Mouse (Mus musculus) 3134 (cell line): ENCODE measurements around the gene 4930558K02Rik.
A peak's percentile ranks its signal among the peaks of the same experiment; 100 is the strongest.

ENCODE experiments used
- DNase-seq: peaks from one replicate; pipeline ENCODE4 v3.0.0-alpha.2; 2011; ENCODE audit warnings: low spot score; ENCODE audit not compliant: insufficient read length; ENCODE audit errors: extremely low read depth

4930558K02Rik gene

DNA sequence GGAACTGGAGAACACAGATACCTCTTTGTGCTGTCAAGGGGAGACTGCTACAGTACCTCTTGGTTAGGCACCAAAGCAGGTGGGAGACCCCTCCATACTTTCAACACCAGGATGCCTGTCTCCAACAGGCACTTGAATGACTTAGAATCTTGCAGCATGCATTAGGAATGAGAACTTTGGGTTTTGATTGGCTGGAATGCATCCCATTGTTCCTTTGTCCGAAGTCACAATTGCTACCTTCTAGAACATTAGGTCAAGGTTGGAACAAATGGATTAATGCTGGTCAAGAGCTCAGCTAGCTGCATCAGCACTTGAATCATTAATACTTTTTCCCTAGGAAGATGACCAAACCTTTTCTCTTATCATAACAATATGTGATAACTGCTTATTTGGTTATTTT lies at the start of gene 4930558K02Rik:
Gene 4930558K02Rik, minus strand, starts transcription at position 101 of the 400 bp plus-strand sequence.
- no peak for DNase-seq

DNA sequence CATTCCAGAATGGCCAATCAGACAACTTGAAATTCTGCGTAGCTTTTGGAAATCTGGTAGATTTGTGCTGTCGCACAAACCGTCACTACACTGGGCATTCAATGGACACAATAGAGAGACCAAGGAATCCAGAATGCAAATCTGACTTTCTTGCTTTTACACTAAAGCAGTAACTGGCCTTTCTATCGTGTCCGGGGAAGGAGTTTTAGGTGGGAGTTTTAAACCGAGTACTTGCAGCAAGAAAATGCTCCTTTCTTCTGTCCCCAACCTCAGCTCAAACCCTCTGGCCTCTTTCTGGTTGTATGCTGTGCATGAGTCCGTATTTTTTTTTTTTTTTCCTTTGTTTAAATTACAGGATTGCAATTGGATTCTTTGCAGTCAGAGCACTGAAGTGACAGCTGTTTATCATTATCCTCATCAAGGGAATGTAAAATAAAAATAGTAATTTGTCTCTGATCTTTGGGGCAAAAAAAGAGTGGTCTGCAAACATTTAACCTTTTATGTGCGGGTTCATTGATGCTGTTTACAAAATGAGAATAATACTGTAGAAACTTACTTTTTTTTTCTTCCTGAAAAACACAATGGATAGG lies 44.3 kb upstream of the 4930558K02Rik start:
- DNase-seq = no peak

DNA sequence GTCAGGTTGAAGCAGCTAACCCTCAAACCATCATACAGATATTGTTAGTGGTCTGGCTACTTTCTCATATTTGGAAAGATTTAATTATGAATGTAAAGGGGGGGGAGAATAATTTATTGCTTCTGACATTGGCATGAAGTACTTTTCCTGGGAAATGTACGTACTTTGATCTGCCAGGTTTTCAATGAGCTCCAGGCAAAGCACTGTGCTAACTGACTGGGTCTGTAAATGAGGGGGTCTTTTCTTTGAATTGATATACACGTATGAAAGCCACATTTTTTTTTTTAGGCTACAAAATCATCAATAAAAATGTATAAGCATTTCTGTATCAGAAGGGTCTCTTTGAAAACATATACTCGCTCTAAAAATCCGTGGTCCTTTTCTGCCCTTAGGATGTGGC lies 41.3 kb upstream of the 4930558K02Rik start:
- DNase-seq = no peak

DNA sequence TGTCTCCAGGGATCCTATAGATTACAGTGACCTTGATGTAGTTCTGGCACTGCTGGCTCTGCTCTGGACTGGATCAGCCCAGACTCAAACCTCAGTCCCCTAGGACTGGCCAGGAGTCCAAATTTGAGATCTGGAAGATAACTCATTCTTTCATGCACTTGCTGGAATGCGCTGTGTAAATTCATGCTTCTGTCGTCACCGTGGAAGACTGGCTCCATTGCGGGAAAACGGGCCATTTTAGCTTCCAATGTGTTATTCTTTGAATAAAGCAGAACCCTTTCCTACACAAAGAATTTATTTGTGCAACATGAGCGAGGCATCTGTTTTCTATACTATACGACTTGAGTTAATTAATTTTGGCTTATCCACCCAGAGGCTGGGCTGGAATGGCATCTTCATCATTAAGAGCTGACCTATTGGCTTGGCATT lies 40.9 kb upstream of the 4930558K02Rik start:
- no peak for DNase-seq

DNA sequence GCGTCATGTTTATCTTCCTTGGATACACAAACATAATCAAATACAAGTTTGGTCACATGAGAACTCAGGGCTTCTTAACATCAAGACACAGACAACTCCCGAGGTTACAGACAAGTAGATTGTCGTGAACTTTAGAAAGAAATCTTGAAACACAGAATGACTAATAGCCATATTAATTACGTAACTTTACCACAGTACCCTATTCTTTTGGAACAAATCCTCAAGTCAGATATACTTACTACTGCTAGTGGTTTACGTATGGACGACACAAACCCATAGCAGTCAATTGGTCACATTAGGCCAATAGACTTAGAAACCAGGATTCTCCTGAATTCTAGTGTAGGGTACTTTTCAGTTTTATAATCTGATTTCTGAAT lies 39.2 kb upstream of the 4930558K02Rik start:
- DNase-seq = no peak

DNA sequence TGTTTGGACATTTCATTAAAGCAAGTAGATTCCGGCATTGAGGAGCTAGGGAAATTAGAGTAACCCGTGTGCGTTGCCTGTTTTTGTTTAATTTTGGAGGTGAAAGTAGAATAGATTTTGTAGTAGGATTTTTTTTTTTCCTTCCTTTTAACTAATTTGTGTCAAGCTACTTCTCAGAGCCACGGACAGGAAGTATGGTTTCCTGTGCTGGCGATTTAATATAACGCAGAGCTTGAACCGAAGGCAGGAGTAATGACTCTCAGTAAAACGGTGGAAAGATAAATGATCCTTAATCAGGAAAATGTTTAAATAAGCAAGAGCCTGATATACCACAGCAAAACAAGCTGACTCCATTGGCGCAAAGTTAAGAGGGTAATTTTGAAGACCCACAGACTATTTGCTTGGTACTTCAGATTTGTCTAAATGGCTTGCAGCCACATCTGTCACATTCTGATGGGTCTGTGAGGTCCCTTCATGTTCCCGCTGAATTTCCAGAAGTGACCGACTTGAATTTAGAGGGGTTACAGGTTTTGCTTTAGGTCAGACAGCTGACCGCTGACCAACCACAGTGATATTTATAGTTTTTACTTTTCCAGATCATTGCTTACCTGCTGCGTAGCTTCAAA lies 38.7 kb upstream of the 4930558K02Rik start:
- DNase-seq = no peak

DNA sequence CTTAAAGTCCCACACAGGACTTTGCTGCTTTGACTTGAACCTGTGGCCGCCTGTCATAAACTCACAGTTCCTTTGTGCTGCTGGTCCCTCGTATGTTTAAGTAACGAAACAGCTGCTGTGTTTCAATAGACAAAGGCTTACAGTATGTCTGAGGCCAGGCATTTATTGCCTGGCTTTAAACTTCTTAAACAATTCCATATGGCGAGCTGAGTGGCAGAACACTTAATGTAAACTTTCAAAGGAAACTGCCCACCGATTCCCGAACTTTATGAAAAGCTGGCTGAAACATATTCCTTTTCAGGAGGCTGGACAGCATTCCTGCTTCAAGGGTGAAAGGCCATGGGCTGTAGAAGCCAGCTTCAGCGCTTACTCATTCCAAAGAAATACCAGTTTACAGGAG lies 37.5 kb upstream of the 4930558K02Rik start:
- DNase-seq = no peak

DNA sequence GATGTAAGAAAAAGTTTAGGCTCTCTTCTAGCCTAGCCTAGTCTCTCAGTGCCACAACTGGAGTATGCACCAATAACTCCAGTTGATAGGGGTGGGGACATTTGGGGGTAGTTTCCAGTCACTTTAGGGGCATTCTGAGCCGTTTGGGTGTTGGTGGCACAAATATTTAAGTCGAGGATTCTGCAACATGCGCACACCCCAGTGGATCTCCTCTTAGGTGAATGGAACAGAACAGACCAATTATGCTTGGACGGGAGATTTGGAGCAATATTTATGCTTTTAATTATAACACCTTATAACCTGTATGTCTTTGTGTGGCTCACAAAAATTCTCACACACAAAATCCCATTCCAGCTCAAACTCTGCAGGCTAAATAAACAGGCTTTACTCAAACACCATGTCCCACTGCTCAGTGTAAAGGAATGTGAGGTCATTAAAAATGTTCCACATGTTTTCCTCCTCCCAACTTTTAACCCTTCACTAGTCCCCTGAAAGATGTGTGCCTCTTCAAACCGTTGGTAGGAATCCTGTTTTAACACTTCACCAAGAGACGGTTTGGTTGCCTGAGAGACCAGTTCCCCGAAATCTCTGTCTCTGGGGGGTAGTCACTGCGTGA lies 35.9 kb upstream of the 4930558K02Rik start:
- no peak for DNase-seq

DNA sequence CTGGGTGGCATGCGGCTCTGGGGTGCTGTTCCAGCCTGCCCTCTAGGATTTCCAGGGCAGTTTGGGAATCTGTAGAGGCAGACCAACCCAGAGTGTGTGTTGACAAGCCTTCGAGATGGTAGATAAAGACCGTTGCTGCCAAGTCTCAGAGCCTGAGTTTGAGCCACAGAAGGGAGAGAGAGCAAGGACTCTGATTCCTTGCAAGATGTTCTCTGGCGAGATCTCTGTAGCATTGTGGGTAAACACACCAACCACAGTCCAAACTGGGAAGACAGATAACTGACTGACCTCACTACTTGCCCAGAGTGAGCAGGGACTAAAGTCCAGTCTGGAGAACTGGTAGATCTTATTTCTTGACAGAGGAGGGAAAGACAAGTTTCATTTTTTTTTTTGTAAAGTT lies 34.1 kb upstream of the 4930558K02Rik start:
- no peak for DNase-seq

DNA sequence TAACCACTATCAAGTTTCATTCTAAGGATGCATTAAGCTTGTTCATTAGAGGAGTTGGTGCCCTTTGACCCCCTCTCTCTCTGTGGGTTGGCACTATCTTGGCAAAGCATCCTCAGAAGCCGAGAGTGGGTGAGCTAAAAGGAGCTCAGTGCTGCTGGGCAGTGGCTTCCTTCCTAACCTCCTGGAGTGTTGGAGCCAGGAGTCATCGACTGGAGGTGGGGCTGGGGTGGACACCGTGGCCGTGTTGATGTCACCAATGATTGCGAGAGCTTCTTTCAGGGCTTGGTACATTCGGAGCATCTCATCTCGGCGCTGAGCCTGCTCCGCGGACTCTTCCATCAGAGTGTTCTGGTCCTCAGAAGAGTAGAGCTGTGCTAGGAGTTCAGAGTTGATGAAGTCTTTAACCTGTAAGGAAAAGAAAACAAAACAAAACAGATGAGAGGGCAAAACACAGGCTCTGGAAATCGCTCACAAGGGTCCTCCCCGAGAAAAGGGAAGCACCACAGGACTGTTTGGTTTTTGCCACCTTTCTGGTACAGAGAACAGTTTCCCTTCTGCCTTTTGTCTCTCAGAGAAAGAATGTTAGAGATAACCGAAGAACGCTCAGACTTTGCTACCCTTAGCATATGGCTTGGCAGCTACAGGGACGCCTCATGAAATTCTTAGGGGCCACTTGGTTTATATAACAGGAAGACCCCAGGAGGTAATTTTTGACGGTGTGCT lies 32.2 kb upstream of the 4930558K02Rik start:
- DNase-seq = no peak

DNA sequence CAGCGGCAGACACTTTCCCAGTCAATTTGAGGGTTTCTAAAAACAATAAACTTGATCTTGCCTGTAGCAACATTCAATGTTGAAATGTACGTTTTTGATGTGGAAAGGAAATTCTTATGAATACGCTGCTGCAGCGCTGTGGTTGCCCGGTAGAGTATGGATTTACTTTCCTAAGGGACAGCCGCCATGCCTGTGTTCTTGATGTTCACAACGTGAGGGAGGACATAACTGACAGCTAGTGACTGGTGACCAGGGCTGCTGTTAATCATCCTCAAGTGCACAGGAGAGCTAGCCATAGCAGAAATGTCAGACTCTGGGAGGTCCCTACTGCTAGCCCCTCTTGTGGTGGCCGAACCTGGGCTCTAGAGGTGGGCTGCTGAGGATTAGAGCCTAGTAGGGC lies 29.6 kb upstream of the 4930558K02Rik start:
- no peak for DNase-seq

DNA sequence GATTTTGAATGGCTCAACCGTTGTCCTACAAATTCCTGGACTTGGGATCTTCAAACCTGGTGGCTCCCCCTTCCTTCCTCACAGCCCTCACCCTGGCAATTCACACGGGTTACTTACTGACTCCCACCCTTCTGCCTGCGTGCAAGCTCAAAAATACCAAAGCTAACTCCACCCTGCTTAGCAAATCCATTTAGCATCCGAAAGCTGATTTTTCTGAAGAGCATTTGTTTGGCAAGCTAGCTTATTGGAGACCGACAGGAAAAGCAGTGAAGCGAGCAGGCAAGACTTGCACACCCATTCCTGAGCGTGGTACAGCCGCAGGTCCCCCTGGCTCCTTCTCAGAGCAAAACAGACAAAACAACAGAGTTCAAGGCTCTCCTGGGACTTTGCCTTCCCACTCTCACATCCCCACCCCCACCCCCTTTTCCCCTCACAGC lies 29.2 kb upstream of the 4930558K02Rik start:
- no peak for DNase-seq

DNA sequence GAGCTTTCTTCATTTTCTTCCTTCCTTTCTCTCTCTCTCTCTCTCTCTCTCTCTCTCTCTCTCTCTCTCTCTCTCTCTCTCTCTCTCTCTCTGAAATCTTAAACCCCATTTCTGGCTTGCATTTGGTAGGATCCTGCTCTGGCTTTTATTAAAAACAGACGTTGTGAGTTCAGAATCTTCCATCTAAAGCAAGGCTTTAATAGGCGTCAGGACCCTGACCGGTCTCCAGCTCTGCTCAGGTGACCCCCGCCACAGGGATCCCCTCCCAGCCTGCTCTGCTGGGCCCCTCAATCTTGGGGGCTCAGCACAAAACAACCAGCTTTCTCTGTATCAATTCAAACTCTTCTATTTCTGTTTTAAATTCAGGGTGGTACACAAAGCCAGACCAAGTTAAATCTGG lies 28.8 kb upstream of the 4930558K02Rik start:
- DNase-seq = no peak

DNA sequence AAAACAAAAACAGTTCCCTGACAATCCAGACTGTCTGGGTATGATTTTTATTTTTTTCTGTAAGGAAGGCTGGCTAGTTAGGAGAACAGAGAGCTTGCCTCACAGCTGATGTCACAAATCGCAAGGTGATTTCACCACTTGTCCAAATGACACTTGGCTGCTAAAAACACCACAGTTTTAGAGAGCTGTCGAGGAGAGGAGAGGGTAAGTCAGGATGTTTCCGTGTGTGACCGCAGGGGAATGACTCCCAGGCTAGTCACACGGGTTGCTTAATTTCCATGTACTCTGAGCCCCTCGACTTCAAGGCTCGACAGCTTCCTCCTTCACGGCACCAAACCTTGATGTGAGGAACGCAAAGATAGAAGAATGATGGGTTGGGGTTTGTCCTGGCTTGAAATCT lies 26.7 kb upstream of the 4930558K02Rik start:
- DNase-seq = no peak

DNA sequence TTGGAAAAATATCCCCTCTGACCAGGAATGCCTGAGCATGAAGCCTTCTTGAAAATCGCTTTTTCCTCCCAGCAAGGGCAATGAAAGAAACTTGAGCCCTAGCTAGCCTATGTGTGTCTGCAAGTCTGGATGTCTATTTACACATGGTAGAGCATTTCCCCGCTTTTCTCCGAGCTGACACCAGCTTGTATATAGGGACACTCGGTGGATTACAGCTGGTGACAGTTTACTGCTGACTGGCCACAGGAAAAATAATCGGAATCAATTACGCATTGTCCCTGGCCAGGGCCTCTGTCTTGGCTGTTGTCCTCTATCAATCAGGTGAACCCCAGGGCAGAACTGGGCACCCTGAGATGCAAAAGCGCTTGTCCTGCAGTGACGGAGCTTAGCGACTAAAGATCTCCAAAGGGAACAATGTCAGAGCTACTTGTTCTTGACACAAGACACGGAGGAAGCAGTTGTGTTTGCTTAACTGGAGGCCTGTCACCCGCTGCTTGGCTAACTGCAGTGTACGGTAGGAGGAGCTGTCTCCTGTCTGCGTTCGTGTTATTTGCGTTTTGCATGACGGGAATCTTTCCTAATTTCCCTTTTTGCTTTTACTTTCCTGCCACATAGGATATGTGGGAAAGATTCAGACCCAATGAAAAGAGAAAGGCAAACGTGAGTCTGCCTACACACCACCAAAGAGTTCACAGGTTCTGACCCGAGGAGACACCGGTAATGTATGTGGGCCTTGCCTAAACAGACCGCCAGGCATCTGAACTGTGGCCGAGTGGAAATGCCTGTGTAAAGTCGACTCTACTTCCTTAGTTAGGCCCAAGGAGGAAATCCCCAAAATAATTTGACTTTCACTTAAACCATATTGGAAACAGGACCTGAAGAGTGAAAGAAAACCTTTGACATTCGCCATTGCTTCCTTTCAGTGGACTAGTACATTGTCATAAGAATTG lies 25.7 kb upstream of the 4930558K02Rik start:
- no peak for DNase-seq

DNA sequence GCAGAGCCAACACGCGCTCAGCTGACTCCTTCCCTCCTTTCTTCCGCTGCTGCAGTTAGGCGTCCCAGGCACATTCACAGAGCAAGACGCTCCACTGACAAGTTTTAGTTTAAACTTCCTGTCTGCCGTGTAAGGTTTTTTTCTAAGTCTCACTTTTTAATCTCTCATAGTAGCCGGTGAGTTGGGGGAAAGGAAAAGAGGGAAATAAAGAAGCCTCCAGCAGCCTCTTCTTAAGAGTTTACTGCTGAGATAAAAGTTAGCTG lies 25.0 kb upstream of the 4930558K02Rik start:
- no peak for DNase-seq

DNA sequence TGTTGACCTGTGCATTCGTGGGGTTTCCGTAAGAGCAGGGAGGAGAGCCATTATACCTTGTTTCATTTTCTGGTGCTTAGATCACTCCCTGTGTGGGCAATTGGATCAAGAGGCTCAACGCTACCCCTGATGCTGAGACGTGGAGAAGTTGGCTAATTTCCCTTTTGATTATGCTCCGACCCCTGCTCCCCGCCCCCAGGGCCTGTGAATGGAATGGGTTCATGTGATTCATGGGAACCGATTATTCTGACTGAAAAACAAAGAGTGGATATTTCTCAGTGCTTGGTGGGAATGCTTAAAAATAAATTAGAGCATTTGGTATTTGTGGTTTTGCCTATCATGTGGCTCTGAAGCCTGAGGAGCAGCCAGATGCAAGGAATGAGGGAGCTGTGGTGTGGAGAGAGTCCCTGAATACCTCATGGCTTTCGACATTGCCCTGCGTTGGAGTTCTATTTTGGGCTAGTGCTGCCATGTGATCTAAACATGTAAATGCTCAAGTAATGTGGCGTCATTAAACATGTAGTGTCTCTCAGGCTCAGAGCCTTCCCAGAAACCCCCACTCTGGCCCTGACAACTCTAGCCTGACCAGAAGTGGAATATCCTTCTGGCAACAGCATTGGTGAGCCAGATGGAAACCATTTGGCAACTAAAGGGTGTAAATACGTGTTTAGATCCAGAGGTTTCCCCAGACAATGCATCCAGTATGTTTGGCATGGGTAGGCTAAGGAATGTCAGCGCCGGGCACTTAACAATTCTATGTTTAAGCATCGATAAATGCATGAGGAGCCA lies 24.5 kb upstream of the 4930558K02Rik start:
- no peak for DNase-seq

DNA sequence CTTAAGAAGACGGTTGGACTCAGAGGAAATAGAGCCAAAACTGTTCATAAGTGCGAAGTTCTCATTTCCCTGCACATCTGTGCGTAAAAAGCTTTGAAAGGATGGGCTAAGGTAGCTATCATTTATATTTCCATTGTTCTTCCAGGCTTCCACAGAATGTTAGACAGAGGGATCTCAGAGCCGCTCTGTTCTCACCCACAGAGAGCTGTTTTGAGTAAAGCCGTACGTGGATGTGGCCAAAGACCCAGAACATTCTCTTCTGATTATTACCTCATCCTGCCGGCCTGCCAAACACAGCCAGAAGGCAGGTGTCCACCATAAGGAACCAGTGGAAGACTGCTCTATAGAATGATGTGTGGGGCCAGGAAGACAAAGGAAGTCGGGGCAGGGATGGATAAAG lies 21.9 kb upstream of the 4930558K02Rik start:
- DNase-seq = no peak

DNA sequence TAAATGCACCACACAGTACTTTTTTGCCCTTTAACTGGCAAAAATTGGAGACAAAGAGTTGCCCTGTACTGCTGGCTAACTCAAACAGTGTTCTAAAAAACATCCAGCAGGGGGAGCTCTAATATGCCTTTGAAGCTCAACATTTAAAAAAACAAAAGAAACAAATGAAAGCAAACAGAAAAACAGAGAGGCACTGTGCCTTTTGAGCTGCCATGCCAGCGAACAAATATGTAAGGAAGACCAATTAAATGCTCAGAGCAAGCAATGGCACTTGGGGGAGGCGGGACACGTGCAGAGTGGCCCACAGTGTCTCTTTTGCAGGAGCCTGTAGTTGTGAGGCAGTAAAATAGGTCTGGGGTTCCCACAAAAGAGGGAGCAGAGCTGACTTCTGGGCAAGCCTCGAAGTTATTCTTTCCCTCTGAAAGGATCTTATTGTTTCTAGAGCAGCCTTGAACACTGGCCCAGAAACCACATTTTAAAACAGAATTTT lies 20.5 kb upstream of the 4930558K02Rik start:
- DNase-seq = peak; percentile 37

DNA sequence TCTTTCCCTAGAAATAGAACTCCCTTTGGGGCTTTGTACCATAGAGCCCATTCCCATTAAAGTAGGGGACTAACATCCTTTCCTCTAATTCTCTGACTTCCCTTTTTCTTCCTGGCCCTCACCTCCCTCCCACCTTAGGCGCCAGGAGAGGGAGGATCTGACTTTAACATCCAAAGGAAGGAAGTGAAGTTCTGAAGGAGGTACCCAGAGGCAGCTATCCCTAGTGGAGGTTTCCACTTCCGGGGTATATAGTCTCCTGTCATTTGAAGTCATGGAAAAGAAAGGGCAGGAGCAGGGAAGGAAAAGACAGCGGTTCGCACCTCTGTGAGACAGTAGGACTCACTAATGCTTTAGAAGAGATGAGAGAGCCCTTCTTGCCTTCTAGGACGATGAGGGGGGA lies 19.9 kb upstream of the 4930558K02Rik start:
- DNase-seq = no peak
